Mouse (Mus musculus) liver, embryonic 14.5 days (tissue): ENCODE data around the gene Cyth1. TPM values are rescaled to one million over a fixed set of nuclear protein-coding genes. Genes with fewer than 3 reads are reported as not detected.
A peak's percentile ranks its signal among the peaks of the same experiment; 100 is the strongest.

Source experiments
- ATAC-seq: fragments of 200-750 bp; cut with Nextera tagmentation; 2 replicates; pipeline ENCODE4 v1.8.0; 2017; ENCODE audit warnings: moderate number of reproducible peaks, mild to moderate bottlenecking, moderate library complexity; ENCODE audit not compliant: insufficient read depth
- DNase-seq, 3 experiments: peaks; one replicate each; pipeline ENCODE4 v3.0.0-alpha.2; 2012 to 2013; ENCODE audit warnings: low read depth in 3 of 3, low spot score in 3 of 3
- H3K27ac ChIP-seq: fragments of 300-500 bp; sonication (generic); 2 replicates; pipeline ENCODE4 v1.5.1; 2014; ENCODE audit warnings: moderate library complexity, mild to moderate bottlenecking, control low read depth, inconsistent platforms
- H3K27me3 ChIP-seq: fragments of 300-500 bp; sonication (generic); 2 replicates; pipeline ENCODE4 v1.6.1; 2014; ENCODE audit warnings: mild to moderate bottlenecking, low read length, moderate library complexity; ENCODE audit not compliant: control insufficient read depth, insufficient read depth
- H3K36me3 ChIP-seq: fragments of 300-500 bp; sonication (generic); replicated peaks from 2 replicates; pipeline ENCODE4 v1.6.1; 2014; ENCODE audit warnings: low read depth; ENCODE audit not compliant: control insufficient read depth, insufficient read depth
- H3K4me1 ChIP-seq, 2 experiments: fragments of 200-500 bp in 1 of 2; fragments of 300-500 bp in 1 of 2; sonication (generic) in 1 of 2; replicated peaks; 2 replicates each; pipeline ENCODE4 v1.6.1; 2012 to 2014; ENCODE audit warnings: antibody characterized with exemption in 1 of 2, inconsistent platforms in 1 of 2, low read length in 1 of 2; ENCODE audit not compliant: control insufficient read depth in 2 of 2, insufficient read depth in 2 of 2
- H3K4me2 ChIP-seq: fragments of 300-500 bp; sonication (generic); 2 replicates; pipeline ENCODE4 v1.6.1; 2014; ENCODE audit warnings: low read depth, mild to moderate bottlenecking, control low read depth, moderate library complexity
- H3K4me3 ChIP-seq, 2 experiments: fragments of 200-500 bp in 1 of 2; fragments of 300-500 bp in 1 of 2; sonication (generic) in 1 of 2; 2 replicates each; pipeline ENCODE4 v1.5.1; 2012 to 2014; ENCODE audit warnings: low read depth in 2 of 2, low read length in 2 of 2, mild to moderate bottlenecking in 2 of 2, control low read depth in 1 of 2, inconsistent platforms in 1 of 2, moderate library complexity in 1 of 2; ENCODE audit not compliant: insufficient read depth in 1 of 2
- H3K9ac ChIP-seq: fragments of 300-500 bp; sonication (generic); replicated peaks from 2 replicates; pipeline ENCODE4 v1.6.1; 2014; ENCODE audit warnings: mild to moderate bottlenecking, control low read depth, moderate library complexity
- H3K9me3 ChIP-seq: fragments of 300-500 bp; sonication (generic); 2 replicates; pipeline ENCODE4 v1.6.1; 2016; ENCODE audit warnings: low read length, mixed read lengths; ENCODE audit not compliant: control insufficient read depth
- CTCF ChIP-seq: IDR thresholded peaks from 2 replicates; pipeline ENCODE4 v1.5.1; 2016; ENCODE audit warnings: antibody characterized with exemption, low read depth, control low read depth
- EP300 ChIP-seq: IDR thresholded peaks from 2 replicates; pipeline ENCODE4 v1.6.1; 2016; ENCODE audit warnings: antibody characterized with exemption, low read depth
- WGBS: fragments of 180-500 bp; shearing (Covaris S2); extraction: QIAGEN DNeasy Blood & Tissue Kit; methylation state at CpG from one replicate; pipeline ENCODE4 v1.1.7; 2014; ENCODE audit not compliant: insufficient replicate concordance; 5-methylcytosine and 5-hydroxymethylcytosine counted together
- polyA plus RNA-seq, 2 experiments: library from polyadenylated mRNA; depleted of rRNA in 1 of 2; stranded (reverse) in 1 of 2; unstranded in 1 of 2; fragments of >200 nt; fragmentation: Nextera tagmentation in 1 of 2; extraction: Ambion mirVana in 1 of 2; gene quantifications; 2 replicates each; pipeline versions ENCODE4 v1.2.1 to v1.2.3; 2012 to 2014

Gene Cyth1
- polyA plus RNA-seq (2012; rRNA removed), result 2.1 and 2.7 TPM in 2 replicates
- polyA plus RNA-seq (2014; fragmentation: Nextera tagmentation; extraction: Ambion mirVana), result 1.7 and 1.9 TPM in 2 replicates

DNA sequence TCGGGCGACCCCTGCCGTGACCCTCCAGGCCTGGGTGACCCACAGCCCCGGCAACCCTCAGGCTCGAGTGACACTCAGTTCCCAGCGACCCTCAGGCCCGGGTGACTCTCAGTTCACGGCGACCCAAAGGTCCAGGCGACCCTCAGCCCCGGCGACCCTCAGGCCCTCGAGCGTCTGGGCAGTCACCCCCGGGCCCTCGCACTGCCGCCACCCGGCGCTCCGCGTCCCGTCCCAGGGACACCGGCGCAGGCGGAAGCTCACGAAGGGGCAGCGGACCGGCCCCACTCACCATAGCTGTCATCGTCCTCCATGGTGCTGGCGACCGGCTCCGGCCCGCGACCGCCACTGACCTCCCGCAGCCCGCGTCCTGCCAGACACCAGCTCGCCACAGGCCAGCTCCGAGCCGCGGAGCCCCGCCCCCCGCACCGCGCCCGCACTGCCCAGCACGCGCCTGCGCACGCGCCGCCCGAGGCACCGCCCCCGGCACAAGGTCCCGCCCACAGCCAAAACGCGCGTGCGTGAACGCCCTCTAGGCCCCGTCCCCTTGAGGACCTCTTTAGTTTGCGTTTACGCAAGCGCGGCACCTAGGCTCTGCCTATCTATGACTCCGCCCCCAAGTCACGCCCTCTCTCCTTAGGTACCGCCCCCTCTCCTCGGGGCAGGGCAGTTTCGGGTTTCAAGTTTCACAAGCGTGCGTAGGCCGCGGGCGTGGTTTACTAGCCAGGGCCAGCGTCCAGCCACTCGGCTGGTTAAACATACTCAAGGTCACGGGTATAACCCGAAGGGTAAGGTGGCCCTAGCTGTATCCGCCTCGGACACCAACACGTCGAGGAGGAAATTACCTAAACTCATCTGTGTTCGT is at the start of gene Cyth1:
Cyth1 (minus strand) TSS at position 443 of the 862 bp plus-strand sequence.
- Histone ChIP-seq H3K4me2 (peak within 1 kb of the TSS; percentile 97), H3K4me3 (peak within 1 kb of the TSS; percentile 67 to 73), H3K9me3 (no peaks in the 10 kb centered on the region), H3K4me1 (peaks cover 0 to 12% of the 10 kb centered on the region in 2 experiments; a peak in 3 of 4 replicates), H3K27me3 (no peaks in the 10 kb centered on the region), H3K36me3 (no peaks in the 10 kb centered on the region), H3K27ac (peak within 1 kb of the TSS; percentile 59), H3K9ac (peak within 1 kb of the TSS; percentile 74)
- ATAC-seq (peak; percentile 97), DNase-seq (peak; percentile 97)
- WGBS, result under 1% methylated on average over 82 of the region's 86 CpGs
- TF ChIP-seq CTCF (no peak), EP300 (no peak)

DNA sequence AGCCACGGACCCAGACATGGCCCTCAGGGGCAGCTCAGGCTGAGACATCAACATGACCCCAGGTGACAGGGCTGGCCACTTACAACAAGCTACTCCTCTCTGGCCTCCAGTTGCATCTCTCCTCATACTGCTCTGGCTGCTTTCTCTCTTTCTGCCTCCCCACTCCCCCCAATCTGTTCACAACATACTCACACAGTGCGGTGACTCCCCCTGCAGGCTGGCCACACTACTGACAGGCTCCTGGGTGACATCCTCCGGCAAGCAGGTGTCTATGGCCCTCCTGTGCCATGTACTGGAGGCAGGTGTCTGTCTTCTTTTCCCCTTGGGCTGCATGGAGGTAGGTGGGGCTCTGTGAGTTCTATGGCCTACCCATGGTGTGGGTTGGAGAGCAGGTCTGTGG is 49.6 kb upstream of the Cyth1 start:
- no peak for DNase-seq
- 69% methylated on average over 3 of the region's 3 CpGs for WGBS
- ATAC-seq, result no peak

GRCm38 (mm10) chr11:118295026-118295425 is 46.6 kb upstream of the Cyth1 start:
- Histone ChIP-seq H3K4me2 (no peak overlapping the region), H3K4me3 (no peak overlapping the region), H3K27ac (no peak overlapping the region), H3K9ac (no peak overlapping the region), H3K27me3 (no peaks in the 10 kb centered on the region), H3K9me3 (no peaks in the 10 kb centered on the region), H3K36me3 (no peaks in the 10 kb centered on the region), H3K4me1 (peaks cover 4 to 6% of the 10 kb centered on the region in 2 experiments)
- TF ChIP-seq CTCF (no peak), EP300 (no peak)
- ATAC-seq (no peak), DNase-seq (no peak)
- WGBS, result 28% methylated on average over 2 of the region's 2 CpGs

More for the DNA sequence above, 49.6 kb upstream of the Cyth1 start:
- no peak overlapping the region for H3K27ac ChIP-seq
- H3K4me2 ChIP-seq, result no peak overlapping the region
- H3K36me3 ChIP-seq, result no peaks in the 10 kb centered on the region
- H3K9ac ChIP-seq, result no peak overlapping the region
- no peak for TF ChIP-seq EP300
- peak; percentile 27 for TF ChIP-seq CTCF
- no peaks in the 10 kb centered on the region for H3K9me3 ChIP-seq
- no peaks in the 10 kb centered on the region for H3K27me3 ChIP-seq
- no peak overlapping the region for H3K4me3 ChIP-seq
- 0 out of 4 replicates have a peak, but pooled peaks cover 0 to 2% of the 10 kb centered on the region in 2 experiments for H3K4me1 ChIP-seq

- no peak overlapping the region for H3K4me3 ChIP-seq
- H3K9ac ChIP-seq, result no peak overlapping the region
- H3K4me2 ChIP-seq, result no peak overlapping the region
- ATAC-seq, result no peak
- 52% methylated on average over 6 of the region's 6 CpGs for WGBS
- peaks cover 7 to 12% of the 10 kb centered on the region in 2 experiments for H3K4me1 ChIP-seq
- no peak for DNase-seq
- H3K27me3 ChIP-seq, result no peaks in the 10 kb centered on the region
- no peak overlapping the region for H3K27ac ChIP-seq
- no peaks in the 10 kb centered on the region for H3K9me3 ChIP-seq
- H3K36me3 ChIP-seq, result no peaks in the 10 kb centered on the region
- TF ChIP-seq EP300, result no peak
- no peak for TF ChIP-seq CTCF
These were observed 44.3 kb upstream of the Cyth1 start for GRCm38 (mm10) chr11:118292671-118293070.
